Mouse (Mus musculus) limb, embryonic 11.5 days (tissue): ENCODE measurements around the gene Senp8. TPM values are rescaled to one million over a fixed set of nuclear protein-coding genes. Genes with fewer than 3 reads are reported as not detected.

Experiments
- ATAC-seq: fragments of 200-750 bp; cut with Nextera tagmentation; 2 replicates; pipeline ENCODE4 v1.8.0; 2017; ENCODE audit warnings: low read depth; ENCODE audit not compliant: insufficient number of reproducible peaks, low FRiP score, low TSS enrichment
- DNase-seq: peaks from one replicate; pipeline ENCODE4 v3.0.0-alpha.2; 2015; ENCODE audit warnings: low spot score
- H3K27ac ChIP-seq: fragments of 300-500 bp; sonication (generic); replicated peaks from 2 replicates; pipeline ENCODE4 v1.5.1; 2014; ENCODE audit warnings: low read depth, mild to moderate bottlenecking, low read length
- H3K27me3 ChIP-seq: fragments of 300-500 bp; sonication (generic); 2 replicates; pipeline ENCODE4 v1.6.1; 2014; ENCODE audit warnings: mild to moderate bottlenecking, low read length, mixed read lengths; ENCODE audit not compliant: control insufficient read depth, insufficient read depth
- H3K36me3 ChIP-seq: fragments of 300-500 bp; sonication (generic); 2 replicates; pipeline ENCODE4 v1.6.1; 2014; ENCODE audit warnings: mild to moderate bottlenecking, low read length, moderate library complexity, mixed read lengths; ENCODE audit not compliant: control insufficient read depth, insufficient read depth
- H3K4me1 ChIP-seq: fragments of 300-500 bp; sonication (generic); 2 replicates; pipeline ENCODE4 v1.6.1; 2014; ENCODE audit warnings: low read length, mixed read lengths; ENCODE audit not compliant: control insufficient read depth, insufficient read depth
- H3K4me2 ChIP-seq: fragments of 300-500 bp; sonication (generic); 2 replicates; pipeline ENCODE4 v1.6.1; 2014; ENCODE audit warnings: low read depth, mild to moderate bottlenecking, moderate library complexity; ENCODE audit not compliant: severe bottlenecking
- H3K4me3 ChIP-seq: fragments of 300-500 bp; sonication (generic); 2 replicates; pipeline ENCODE4 v1.5.1; 2014; ENCODE audit warnings: low read depth, low read length
- H3K9ac ChIP-seq: fragments of 300-500 bp; sonication (generic); 2 replicates; pipeline ENCODE4 v1.6.1; 2014; ENCODE audit warnings: mild to moderate bottlenecking, low read length
- H3K9me3 ChIP-seq: fragments of 300-500 bp; sonication (generic); 2 replicates; pipeline ENCODE4 v1.6.1; 2016; ENCODE audit warnings: low read length; ENCODE audit not compliant: control insufficient read depth
- WGBS: fragments of 180-500 bp; shearing (Covaris S2); extraction: QIAGEN DNeasy Blood & Tissue Kit; methylation state at CpG from one replicate; pipeline ENCODE4 v1.1.7; 2014; 5-methylcytosine and 5-hydroxymethylcytosine counted together
- polyA plus RNA-seq: library from polyadenylated mRNA; unstranded; fragments of >200 nt; fragmentation: Nextera tagmentation; extraction: Ambion mirVana; gene quantifications from 2 replicates; pipeline ENCODE4 v1.2.1, GENCODE M21; 2014

The Senp8 gene
- polyA plus RNA-seq, 1 experiment from 2014 or later: 20.1 TPM

DNA sequence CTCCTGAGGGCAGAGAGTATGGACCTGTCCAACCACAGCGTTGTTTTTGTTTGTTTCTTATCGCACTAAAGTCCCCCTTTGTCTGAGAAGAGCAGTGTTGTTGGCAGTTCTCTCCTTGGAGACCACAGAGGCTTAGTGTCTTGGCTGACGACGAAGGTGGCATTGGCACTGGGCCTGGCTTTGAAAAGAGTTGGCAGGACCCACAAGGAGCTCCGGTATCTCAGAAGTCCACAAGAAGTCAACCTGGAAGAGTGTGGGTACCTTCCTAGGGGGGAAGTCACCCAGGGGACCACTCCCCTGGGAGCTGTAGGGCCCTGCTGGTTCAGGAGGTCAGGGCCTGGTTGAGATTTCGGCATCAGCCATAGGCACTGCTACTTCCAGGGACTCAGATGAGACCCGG lies 49.4 kb downstream of the Senp8 start:
- Histone ChIP-seq H3K9ac (no peak overlapping the region), H3K4me2 (no peak overlapping the region), H3K4me1 (no peaks in the 10 kb centered on the region), H3K4me3 (no peak overlapping the region), H3K27ac (no peak overlapping the region), H3K27me3 (no peaks in the 10 kb centered on the region), H3K36me3 (no peaks in the 10 kb centered on the region), H3K9me3 (no peaks in the 10 kb centered on the region)
- DNase-seq: no peak
- WGBS: 89% methylated on average over 7 of the region's 7 CpGs
- ATAC-seq: no peak

- no peak for DNase-seq
- no peak overlapping the region for H3K4me3 ChIP-seq
- no peak overlapping the region for H3K27ac ChIP-seq
- ATAC-seq: no peak
- H3K27me3 ChIP-seq: no peaks in the 10 kb centered on the region
- H3K36me3 ChIP-seq: no peaks in the 10 kb centered on the region
- no peaks in the 10 kb centered on the region for H3K9me3 ChIP-seq
- no peak overlapping the region for H3K9ac ChIP-seq
- peaks cover 15% of the 10 kb centered on the region for H3K4me1 ChIP-seq
- 77% methylated on average over 3 of the region's 3 CpGs for WGBS
- H3K4me2 ChIP-seq: no peak overlapping the region
Measured at GRCm38 (mm10) chr9:59696381-59696780, 54.1 kb downstream of the Senp8 start.

DNA sequence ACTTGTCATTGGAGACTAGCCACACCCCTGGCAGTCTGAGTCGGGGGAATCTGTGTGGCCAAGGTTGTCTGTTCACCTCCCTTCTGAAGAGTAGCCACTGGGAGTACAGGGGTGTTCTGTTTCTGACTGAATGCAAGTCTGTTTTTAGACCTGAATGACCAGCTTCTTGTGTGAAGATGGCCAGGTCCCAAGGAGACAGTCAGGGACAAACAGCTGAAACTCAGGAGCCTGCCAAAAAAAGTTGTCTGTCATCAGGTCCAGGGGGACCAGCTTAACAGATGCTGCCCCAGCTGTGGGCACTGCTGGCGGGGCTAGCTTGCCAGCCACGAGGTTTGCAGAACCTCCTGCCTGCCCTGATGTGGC lies 55.1 kb downstream of the Senp8 start:
- Histone ChIP-seq H3K4me2 (no peak overlapping the region), H3K27ac (no peak overlapping the region), H3K27me3 (no peaks in the 10 kb centered on the region), H3K4me1 (peaks cover 15% of the 10 kb centered on the region), H3K9ac (no peak overlapping the region), H3K4me3 (no peak overlapping the region), H3K9me3 (no peaks in the 10 kb centered on the region), H3K36me3 (no peaks in the 10 kb centered on the region)
- WGBS: 25% methylated on average over 3 of the region's 3 CpGs
- no peak for ATAC-seq
- DNase-seq: no peak

DNA sequence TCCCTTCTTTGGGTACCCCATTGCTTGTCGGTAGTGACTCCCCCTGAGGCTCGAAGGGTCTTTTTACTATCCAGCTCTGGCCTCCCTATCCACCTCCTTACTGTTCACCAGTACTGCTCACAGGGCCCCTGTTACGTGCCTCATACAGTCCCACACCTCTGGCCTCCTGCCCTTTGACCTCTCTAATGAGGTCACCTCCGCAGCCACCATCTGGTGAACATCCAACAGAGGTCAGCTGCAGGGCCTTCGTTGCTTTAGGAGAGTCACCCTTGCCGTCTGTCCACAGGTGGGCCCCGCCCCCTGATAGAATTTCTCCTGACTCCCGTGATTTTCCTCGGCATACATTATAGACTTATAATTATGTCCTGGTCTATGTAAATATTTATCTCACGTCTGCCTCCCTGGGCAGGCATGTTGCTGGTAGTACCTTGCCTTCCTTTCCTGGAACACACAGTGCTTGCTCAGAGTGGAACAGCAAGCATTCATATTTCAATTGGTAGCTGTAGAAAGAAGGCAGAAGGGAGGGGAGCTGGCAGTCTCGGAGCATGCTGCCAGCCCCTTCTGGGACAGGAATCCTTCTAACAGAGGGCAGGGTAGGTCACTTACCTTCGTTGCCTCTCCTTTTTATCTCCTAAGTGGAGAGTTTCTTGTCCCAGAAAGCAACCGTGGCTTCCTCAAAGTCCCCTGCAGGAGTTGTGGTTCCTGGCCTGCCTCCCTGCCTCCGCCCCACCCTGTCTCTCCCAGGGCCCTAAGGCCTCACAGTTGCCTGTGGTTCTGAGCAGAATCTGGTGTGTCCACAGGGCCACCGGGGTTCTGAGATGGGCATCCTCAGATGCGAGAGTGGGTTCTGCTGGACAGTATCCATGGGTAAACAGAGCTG lies 55.7 kb downstream of the Senp8 start:
- Histone ChIP-seq H3K36me3 (no peaks in the 10 kb centered on the region), H3K27me3 (no peaks in the 10 kb centered on the region), H3K4me1 (peaks cover 15% of the 10 kb centered on the region), H3K4me3 (no peak overlapping the region), H3K4me2 (no peak overlapping the region), H3K9me3 (no peaks in the 10 kb centered on the region), H3K9ac (no peak overlapping the region), H3K27ac (no peak overlapping the region)
- ATAC-seq (no peak), DNase-seq (peak; percentile 43)
- 29% methylated on average over 16 of the region's 16 CpGs for WGBS

GRCm38 (mm10) chr9:59692145-59692544 lies 58.4 kb downstream of the Senp8 start:
- DNase-seq: no peak
- H3K9me3 ChIP-seq: no peaks in the 10 kb centered on the region
- H3K27me3 ChIP-seq: no peaks in the 10 kb centered on the region
- WGBS: 27% methylated on average over 9 of the region's 9 CpGs
- H3K27ac ChIP-seq: no peak overlapping the region
- no peak overlapping the region for H3K9ac ChIP-seq
- peak overlapping the region; percentile 44; the same call in 1 of the 2 replicates for H3K4me2 ChIP-seq
- ATAC-seq: no peak
- 0 out of 2 replicates have a peak overlapping the region, but pooled peaks have one; percentile 2 for H3K4me3 ChIP-seq
- H3K36me3 ChIP-seq: no peaks in the 10 kb centered on the region
- H3K4me1 ChIP-seq: peaks cover 15% of the 10 kb centered on the region

DNA sequence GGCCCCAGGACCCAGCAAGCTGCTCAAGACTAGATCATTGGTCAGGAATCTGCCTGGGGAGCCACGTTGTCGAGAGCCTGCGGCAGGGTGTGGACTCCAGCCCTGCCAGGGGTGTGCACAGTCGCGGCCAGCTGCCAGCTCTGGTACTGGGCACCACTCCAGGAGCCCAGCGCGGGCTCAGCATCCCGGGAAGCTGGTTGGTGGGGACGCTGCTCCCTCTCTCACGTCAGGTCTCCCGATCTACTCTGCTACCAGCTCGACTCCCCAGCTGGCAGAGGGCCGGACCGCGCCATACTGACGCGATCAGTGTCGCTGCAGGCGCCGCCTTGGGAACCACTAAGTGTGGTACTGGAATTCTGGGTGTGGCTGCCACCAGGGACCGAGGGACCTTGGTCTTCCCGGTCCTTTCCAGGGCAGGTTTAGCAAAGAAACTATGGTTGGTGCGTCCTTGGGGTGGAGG lies 58.8 kb downstream of the Senp8 start:
- Histone ChIP-seq H3K9me3 (no peaks in the 10 kb centered on the region), H3K27ac (no peak overlapping the region), H3K4me3 (0 out of 2 replicates have a peak overlapping the region, but pooled peaks have one; percentile 2), H3K9ac (no peak overlapping the region), H3K36me3 (no peaks in the 10 kb centered on the region), H3K4me1 (peaks cover 15% of the 10 kb centered on the region), H3K27me3 (no peaks in the 10 kb centered on the region), H3K4me2 (peak overlapping the region; percentile 44)
- 5% methylated on average over 22 of the region's 23 CpGs for WGBS
- ATAC-seq: no peak; the same call in 1 of the 2 replicates
- no peak for DNase-seq

DNA sequence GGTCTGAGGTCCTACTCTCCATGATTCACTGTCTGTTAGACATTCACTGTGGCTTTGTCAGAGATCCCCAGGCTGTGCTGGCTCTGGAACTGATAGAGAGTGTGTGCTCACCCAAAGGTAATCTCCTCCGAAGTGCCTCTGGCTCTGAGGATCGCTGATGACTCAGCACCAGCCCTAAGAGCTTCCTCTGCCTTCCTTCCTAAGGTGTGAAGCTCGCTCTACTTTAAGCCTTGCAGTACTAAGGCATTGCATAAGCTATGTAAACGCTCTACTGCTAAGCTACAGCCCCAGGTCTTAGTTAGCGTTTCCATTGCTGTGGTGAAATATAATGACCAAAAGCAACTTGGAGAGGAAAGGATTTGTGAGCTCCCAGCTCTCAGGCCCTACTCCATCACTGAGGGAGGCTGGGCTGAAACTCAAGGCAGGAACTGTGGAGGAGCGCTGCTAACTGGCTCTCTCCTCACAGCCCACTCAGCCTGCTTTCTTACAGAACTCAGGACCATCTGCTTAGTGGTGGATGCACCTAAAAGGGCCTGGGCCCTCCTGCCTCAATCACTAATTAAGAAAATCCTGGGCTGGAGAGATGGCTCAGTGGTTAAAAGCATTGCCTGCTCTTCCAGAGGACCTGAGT lies 63.0 kb downstream of the Senp8 start:
- H3K27ac ChIP-seq: no peak overlapping the region
- no peak overlapping the region for H3K9ac ChIP-seq
- H3K4me3 ChIP-seq: no peak overlapping the region
- ATAC-seq (no peak), DNase-seq (no peak)
- no peaks in the 10 kb centered on the region for H3K36me3 ChIP-seq
- 29% methylated on average over 6 of the region's 6 CpGs for WGBS
- peaks cover 9% of the 10 kb centered on the region for H3K4me1 ChIP-seq
- no peaks in the 10 kb centered on the region for H3K27me3 ChIP-seq
- no peaks in the 10 kb centered on the region for H3K9me3 ChIP-seq
- no peak overlapping the region for H3K4me2 ChIP-seq
